ENCODE assay signal across 9 mouse cellular contexts in the genomic region with DNA sequence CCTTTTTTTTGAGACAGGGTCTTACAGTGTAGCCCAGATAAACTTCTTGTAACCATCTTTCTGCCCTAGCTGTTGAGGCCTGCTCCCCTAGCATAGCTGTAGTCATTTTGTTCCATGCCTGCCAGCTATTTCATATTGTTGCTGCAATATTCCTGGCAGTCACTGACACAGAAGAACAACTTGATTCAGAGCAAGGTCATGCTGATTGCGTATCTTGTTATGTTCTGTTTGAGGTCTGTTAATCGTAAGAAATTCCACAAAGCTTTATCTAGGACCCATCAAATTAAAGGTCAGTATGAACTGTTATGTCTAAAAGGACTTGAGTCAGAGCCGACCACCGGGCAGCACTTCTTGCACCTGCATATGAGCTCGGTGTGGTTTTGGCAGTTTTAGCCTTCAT.
"Had no signal": no experiment of that assay in that cellular context is flagged by ENCODE, and none has a peak within 500 bp of the region (broad histone marks: within the 10 kb centered on the region; RNA-seq: fewer than 3 reads in every experiment).

No protein-coding gene starts in this region.

- DNase-seq: kidney, postnatal 25 days; layer of hippocampus, postnatal 36 days; lung, adult 18-20 months; lung, postnatal 10 days; lung, postnatal 4 days; midbrain, embryonic 14.5 days; retina, postnatal 1 day; thymus, adult 18-20 months; thymus, postnatal 36 days had no signal
